Mouse (Mus musculus): ENCODE measurements around the gene Acyp2.

Gene Acyp2

DNA sequence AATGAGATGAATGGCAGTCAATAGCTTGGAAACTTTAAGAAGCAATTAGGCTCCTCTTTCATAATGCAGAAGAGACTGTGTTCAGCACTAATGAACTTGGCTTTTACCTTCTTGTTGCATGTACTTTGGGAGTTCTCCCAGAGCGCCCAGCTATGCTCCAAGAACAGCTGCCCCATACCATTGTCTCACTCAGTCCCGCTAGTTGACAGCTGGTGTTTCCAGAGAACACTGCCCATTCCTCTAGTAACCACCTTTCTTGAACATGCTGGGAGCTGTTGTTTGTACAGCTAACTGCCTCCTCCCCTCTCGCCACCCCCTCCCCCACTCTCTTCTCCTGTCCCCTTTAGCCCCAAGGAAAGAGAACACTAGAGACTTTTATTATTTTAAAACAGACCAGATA lies 52.1 kb downstream of the Acyp2 start:
- no peak for DNase-seq (ENCODE audit: inconsistent age in 2 of 2, low spot score in 1 of 2)

DNA sequence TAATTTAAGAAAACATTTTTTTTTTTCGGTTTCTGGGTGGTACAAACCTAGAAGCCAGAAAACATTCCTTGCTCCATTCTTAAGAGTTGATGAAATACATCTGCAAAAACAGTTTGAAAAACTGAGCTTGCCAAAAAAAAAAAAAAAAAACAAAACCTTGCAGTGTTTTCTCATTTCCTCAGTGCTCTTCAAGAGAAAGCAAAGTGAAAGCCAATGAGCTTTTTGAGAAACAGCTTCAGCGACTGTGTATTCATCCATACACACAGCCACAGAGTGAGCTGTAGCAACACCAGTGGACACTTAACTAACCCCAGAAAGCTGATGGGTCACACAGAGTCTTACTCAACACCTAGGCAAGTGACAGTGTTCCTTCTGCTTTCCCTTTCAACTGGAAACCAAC lies 69.4 kb downstream of the Acyp2 start:
- DNase-seq (ENCODE audit: inconsistent age in 2 of 2, low spot score in 1 of 2): peak in 1 of 2 experiments; percentile 29

DNA sequence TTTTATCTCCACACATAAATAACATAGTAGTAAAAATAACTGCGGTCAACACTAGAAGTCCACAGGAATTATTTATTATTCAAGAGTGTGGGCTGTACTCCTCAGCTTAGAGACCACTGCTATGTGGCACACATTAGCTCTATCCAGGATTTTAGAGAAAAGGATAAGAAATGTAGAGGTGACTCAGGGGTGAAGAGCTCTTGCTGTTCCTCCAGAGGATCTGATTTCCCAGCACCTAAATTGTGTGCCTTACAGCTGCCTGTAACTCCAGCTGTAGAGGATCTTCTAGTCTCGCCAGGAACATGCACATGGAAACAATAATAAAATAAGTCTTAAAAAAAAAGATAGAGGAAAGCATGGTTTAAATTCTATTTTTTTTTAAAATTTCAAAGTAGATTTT lies 70.5 kb downstream of the Acyp2 start:
- DNase-seq (ENCODE audit: inconsistent age in 2 of 2, low spot score in 1 of 2): peak in 1 of 2 experiments; percentile 35

DNA sequence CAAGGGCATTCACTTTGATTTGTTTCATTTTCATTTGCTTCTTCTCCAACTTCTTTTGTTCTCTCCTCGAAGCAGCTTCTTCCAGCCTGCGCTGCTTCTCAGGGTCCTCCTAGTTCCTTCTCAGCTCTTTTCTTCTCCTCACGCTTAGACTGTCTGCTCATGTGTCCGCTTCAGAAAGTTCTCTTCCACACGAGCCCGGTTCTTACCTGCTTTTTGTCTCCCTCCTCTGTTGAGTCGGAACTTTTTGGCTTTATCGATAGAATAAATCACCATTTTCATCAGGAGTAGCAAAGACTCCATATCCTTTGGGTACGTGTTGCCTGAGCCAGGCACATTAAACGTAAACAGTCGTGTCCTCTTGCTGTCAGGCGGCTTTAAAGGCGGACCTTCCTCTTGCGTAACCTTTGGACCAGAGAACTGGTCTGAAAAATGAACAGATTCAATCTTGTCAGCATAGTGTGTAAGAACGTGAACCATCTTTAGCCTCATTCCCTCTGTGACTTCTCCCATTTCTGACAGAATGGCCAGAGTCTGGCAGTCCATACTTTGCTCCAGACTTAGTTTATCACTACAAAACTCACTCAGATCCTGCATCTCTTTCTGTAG lies 76.5 kb downstream of the Acyp2 start:
- peak; percentile 13 to 60 for DNase-seq (ENCODE audit: inconsistent age in 2 of 2, low spot score in 1 of 2)

DNA sequence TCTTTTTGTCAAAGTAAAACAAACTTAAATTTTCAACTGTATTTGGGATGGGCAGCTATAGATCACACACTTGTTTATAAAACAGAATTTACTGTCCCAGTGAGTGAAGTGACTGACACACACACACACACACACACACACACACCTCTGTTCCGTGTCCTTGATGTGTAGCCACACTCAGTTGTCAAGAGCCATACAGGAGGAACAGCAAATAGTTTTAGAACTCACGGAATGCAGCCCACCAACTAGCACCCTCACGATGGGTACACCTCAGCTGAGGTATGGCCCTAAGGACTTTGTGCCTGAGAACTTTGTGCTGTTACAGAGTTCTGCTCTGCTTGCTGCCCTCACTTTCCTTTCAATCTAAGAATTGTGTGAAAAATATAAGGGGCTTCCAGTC lies 78.8 kb downstream of the Acyp2 start:
- DNase-seq (ENCODE audit: inconsistent age in 2 of 2, low spot score in 1 of 2): no peak

DNA sequence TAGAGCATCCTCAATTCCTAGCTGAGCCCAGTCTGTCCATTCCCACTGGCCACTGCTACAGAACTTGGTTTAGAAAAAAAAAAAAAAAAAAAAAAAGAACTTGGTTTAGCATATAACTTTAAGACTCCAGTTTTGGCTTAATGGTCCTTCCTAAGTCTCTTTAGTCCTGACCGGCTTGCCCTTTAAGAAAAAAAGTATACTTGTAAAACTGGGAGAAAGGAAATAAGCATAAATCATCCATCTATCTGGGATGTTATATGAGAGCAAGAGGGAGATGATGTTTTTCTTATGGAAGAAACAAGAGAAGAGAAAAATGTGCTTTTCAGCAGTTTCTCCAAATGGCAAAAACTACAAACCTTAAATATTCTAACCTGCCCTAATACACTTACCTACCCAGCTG lies 89.2 kb downstream of the Acyp2 start:
- DNase-seq (ENCODE audit: inconsistent age in 2 of 2, low spot score in 1 of 2): no peak

DNA sequence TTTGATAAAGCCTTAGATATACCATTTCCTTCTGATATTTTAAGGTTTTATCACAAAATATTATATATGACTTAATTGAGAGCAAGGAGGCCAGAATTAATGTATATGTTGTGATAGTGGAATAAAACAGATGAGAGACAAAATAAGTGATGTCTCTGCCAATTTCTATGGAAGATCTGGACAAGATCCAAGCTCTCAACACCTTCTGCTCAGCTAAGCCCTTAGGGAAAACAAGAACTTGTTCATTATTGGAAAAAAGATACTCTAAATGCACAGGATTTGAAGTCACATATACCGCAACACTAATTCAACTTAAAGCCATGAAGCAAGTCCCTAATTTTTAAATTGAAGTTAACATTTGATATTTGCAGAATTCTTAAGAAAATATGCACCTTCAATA lies 96.0 kb downstream of the Acyp2 start:
- DNase-seq (ENCODE audit: inconsistent age in 2 of 2, low spot score in 1 of 2): no peak

DNA sequence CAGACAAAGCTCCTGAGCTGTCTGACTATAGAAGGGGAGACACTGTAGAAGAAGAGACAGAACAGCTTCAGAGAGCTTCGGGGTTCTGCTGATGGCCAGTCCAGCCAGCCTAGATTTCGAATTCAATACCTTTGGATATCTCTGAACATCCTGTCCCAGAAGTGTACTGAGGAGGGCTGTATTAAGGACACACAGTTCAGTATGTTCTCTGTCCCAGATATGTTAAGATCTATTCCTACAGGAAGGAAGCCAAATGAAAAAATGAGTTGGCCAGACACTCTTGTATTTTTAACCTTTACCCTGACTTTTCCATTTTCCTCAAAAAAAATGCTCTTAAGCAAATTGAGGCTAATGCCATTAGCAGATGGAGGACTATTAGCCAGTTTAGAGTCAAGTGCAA lies 132.3 kb downstream of the Acyp2 start:
- peak in 1 of 2 experiments; percentile 44 for DNase-seq (ENCODE audit: inconsistent age in 2 of 2, low spot score in 1 of 2)

DNA sequence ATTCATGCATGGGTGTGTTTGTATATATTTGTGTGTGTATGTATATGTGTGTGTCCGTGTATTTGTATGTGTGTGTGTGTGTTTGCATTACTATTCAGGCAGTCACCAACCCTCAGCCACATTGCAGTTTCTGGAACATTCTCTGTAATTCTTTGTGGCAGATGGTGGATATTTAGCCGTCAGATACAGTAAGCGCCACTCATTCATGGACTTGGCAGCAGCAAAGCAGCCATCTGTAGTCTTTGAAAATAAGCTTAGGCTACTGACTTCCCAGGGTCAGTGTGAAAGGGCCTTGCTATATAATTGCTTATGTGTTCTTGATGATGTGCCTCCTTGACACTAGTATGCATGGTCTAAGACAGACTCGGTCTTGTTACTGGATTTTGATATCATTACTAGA lies 141.2 kb downstream of the Acyp2 start:
- no peak for DNase-seq (ENCODE audit: inconsistent age in 2 of 2, low spot score in 1 of 2)

- DNase-seq (ENCODE audit: inconsistent age in 2 of 2, low spot score in 1 of 2): no peak
Observed at GRCm38 (mm10) chr11:30498738-30499355, 150.5 kb downstream of the Acyp2 start.

GRCm38 (mm10) chr11:30497151-30497550 lies 152.2 kb downstream of the Acyp2 start:
- no peak for DNase-seq (ENCODE audit: inconsistent age in 2 of 2, low spot score in 1 of 2)

DNA sequence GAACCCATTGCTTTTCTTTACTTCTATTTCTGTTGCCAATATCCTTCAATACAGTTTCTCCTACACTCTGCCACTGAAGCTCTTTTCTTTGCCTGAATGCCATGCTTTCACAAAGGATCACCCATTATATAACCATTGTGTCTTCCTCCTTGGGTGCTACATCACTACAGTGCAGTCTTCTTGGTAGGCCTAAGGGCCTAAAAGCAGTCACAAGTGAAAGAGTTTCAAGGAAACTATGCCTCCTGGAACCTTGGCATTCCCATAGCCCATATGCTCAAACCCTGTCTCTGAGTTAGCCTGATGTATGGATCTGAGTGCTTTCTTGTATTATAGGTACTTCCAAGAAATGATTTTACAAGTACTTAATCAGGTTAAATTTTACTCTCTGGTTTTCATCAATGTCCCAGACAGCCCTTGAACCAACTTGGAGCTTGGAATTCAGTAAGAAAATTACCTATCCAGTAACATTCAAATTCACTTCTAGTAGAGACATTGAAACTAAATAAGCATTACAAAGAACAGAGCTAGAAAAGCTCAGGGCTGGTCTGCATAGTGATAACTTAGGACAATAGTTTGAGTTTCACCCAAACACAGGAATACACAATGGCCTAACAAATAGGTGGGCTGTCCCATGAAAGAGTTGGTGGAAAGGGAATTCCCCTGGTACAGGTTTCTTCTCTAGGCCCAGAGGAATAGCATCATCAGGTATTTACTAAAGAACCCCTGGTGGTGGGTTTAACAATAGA lies 157.7 kb downstream of the Acyp2 start:
- peak in 1 of 2 experiments; percentile 10 for DNase-seq (ENCODE audit: inconsistent age in 2 of 2, low spot score in 1 of 2)

GRCm38 (mm10) chr11:30488183-30488582 lies 161.2 kb downstream of the Acyp2 start:
- DNase-seq (ENCODE audit: inconsistent age in 2 of 2, low spot score in 1 of 2): peak in 1 of 2 experiments; percentile 10

DNA sequence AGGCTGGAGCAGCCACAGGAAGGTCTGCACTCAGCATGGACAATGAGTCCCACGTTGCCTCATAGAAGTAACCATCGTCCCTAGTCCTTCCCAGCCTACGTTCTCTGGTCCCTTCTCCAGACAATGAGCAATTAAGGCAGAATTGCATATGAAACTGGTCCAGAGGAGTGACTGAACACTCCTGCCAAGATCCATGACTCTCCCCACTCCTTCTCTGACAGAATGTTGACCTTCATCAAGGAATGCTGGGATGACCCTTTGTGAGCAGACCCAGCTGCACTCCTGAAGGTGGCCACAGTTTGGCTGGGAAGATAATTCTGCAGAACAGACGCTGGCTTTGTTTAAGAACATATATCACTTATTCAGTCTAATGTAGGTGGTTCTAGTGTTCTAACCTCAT lies 166.1 kb downstream of the Acyp2 start:
- peak in 1 of 2 experiments; percentile 33 for DNase-seq (ENCODE audit: inconsistent age in 2 of 2, low spot score in 1 of 2)

DNA sequence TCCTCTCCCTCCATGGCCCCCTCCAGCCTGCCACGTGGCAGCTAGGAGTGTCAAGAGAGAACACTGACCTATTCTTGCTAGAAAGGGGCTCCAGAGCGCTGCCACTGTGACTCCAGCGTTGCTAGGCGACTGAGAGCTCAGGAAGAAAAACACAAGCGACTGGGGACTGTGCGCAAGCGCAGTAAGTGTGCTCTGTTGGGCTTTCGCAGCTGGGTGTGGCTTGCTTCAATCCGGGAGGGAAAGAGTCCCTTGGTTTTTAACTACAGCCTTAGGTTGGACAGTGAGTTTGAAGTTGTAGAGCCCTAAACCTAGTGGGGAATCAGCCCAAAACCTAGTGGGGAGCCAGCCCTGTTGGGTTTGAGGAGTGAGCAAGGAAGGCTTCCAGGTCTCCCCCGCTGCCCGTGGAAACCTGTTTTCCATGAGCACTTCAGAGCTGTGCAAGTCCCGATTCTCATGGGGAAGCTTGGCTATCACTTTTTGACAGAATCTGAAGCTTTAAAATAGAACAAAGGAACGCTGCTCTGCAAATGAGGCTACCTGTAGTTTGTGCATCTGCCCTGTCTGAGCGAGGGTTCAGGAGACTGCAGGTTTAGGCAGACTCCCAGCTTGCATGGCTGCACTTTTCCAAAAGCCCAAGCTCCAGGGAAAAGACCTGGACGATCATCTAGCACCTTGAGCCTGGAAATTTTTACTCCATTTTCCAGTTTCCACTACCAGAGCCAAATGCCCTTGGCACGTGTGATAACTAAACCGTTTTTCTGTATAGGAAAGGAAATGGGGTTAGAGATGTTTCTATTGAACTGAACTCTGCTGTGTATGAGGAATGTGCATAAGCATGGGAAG lies 177.4 kb downstream of the Acyp2 start, which contains the start of gene 4930505A04Rik:
Gene 4930505A04Rik (minus strand): TSS at position 77 of the 843 bp plus-strand sequence.
- peak; percentile 85 to 94 for DNase-seq (ENCODE audit: inconsistent age in 2 of 2, low spot score in 1 of 2)

DNA sequence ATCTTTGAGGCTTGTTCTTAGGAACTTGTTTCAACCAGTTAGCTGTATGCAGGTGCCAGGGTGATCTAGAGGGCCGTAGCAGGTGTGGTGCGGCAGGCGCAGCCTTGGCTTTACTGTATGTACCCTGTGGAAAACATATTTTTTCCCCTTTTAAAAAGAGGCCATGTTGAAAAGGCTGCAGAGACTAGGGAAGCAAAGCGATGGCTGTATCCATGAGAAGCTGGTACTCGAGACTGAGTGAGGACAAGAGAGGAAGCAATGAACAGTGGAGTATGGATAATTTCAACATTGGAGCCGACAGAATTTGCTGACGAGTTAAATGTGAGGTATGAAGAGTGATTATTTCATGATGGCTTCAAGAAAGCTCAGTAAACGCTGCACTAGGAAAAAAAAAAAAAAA lies 178.2 kb downstream of the Acyp2 start:
- DNase-seq (ENCODE audit: inconsistent age in 2 of 2, low spot score in 1 of 2): no peak
